8 mouse cellular contexts compared by ENCODE assay signal in the genomic region with DNA sequence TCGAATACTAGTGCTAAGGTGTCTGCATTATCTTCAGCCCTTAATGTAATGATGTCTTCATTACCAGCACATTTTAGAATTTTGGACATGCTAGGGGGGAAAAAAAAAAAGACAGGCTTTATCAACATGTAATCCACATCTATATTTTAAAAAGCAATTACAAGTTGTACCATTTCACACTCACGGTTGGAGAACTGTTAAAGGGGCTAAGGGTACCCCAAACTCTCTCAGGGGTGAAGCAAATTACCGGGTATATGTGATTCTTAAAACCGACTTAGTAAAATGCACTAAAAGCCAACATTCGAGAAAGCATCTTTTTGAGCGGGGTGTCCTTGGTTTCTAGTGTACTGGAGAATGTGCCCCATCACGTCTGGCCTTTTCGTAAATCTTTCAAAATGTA. TPM values are rescaled to one million over a fixed set of nuclear protein-coding genes. Genes with fewer than 3 reads are reported as not detected.
DNase-seq lines count a peak whose midpoint lies in the region; ATAC-seq and TF ChIP-seq lines count a peak whose summit lies in the region.

No protein-coding gene starts in this region.

- peaks cover 3% of the 10 kb centered on the region; the same call in 1 of the 2 replicates for H3K4me1 ChIP-seq in cerebellum, adult 2 months (ENCODE audit: control insufficient read depth, insufficient read depth, low read length)
- H3K4me1 ChIP-seq in neural tube, embryonic 11.5 days (ENCODE audit: control insufficient read depth, insufficient read depth, low read length) = peaks cover 3% of the 10 kb centered on the region; the same call in 1 of the 2 replicates
- peaks cover 17% of the 10 kb centered on the region for H3K4me1 ChIP-seq in liver, embryonic 11.5 days (replicated peaks; ENCODE audit: control insufficient read depth, insufficient read depth, low read length)

- no peak for ATAC-seq in neural tube, embryonic 11.5 days (ENCODE audit: insufficient read depth, low FRiP score, low TSS enrichment)
- no peak for ATAC-seq in liver, embryonic 11.5 days (replicated peaks; ENCODE audit: low FRiP score)

- peak overlapping the region; percentile 49 for H3K9ac ChIP-seq in neural tube, embryonic 11.5 days (ENCODE audit: low read length)
- peak overlapping the region; percentile 93 for H3K9ac ChIP-seq in liver, embryonic 11.5 days (ENCODE audit: low read depth, low read length)

- H3K4me2 ChIP-seq in neural tube, embryonic 11.5 days (ENCODE audit: low read depth) = peak overlapping the region; percentile 44
- peak overlapping the region; percentile 71 for H3K4me2 ChIP-seq in liver, embryonic 11.5 days

- no peaks in the 10 kb centered on the region for H3K27me3 ChIP-seq in cerebellum, adult 2 months (ENCODE audit: control insufficient read depth, insufficient read depth, low read length)
- no peaks in the 10 kb centered on the region for H3K27me3 ChIP-seq in neural tube, embryonic 11.5 days (ENCODE audit: control insufficient read depth, insufficient read depth, low read length)
- no peaks in the 10 kb centered on the region for H3K27me3 ChIP-seq in liver, embryonic 11.5 days (replicated peaks; ENCODE audit: control insufficient read depth, insufficient read depth, low read length)

- H3K9me3 ChIP-seq in neural tube, embryonic 11.5 days (ENCODE audit: control insufficient read depth, low read length) = no peaks in the 10 kb centered on the region
- H3K9me3 ChIP-seq in liver, embryonic 11.5 days (ENCODE audit: control insufficient read depth, low read length) = no peaks in the 10 kb centered on the region

- TF ChIP-seq POLR2A in cerebellum, adult 2 months (IDR thresholded peaks at IDR 0.05; ENCODE audit: borderline replicate concordance, insufficient read depth, low read length) = no peak

- H3K4me3 ChIP-seq in cerebellum, adult 2 months (replicated peaks; ENCODE audit: insufficient read depth, low read depth, low read length) = peak overlapping the region; percentile 79
- peak overlapping the region; percentile 46 for H3K4me3 ChIP-seq in neural tube, embryonic 11.5 days (ENCODE audit: low read depth, low read length)
- peak overlapping the region; percentile 81 for H3K4me3 ChIP-seq in liver, embryonic 11.5 days (ENCODE audit: low read depth, low read length)

- H3K36me3 ChIP-seq in neural tube, embryonic 11.5 days (ENCODE audit: control insufficient read depth, insufficient read depth, low read length) = no peaks in the 10 kb centered on the region
- H3K36me3 ChIP-seq in liver, embryonic 11.5 days (ENCODE audit: control insufficient read depth, insufficient read depth, low read length) = peaks cover 17% of the 10 kb centered on the region

- TF ChIP-seq CTCF in cerebellum, adult 2 months (IDR thresholded peaks at IDR 0.05; ENCODE audit: borderline replicate concordance, insufficient read depth, low read depth, low read length) = no peak

- DNase-seq in cerebellum, adult 2 months = no peak
- no peak for DNase-seq in cerebellum, postnatal 36 days
- DNase-seq in neural tube, embryonic 11.5 days (ENCODE audit: low spot score) = no peak
- DNase-seq in neural tube, embryonic 10.5 days (ENCODE audit: extremely low spot score, low spot score) = no peak
- no peak for DNase-seq in liver, embryonic 11.5 days (ENCODE audit: low spot score)
- DNase-seq in thymus, postnatal 36 days = no peak
- no peak for DNase-seq in adrenal gland, postnatal 10 days
- DNase-seq in adrenal gland, adult 18-20 months (ENCODE audit: low spot score in 2 of 2) = no peak

- WGBS in cerebellum, adult 2 months = 5% methylated on average over 8 of the region's 8 CpGs
- WGBS in neural tube, embryonic 11.5 days = 13% methylated on average over 8 of the region's 8 CpGs
- 7% methylated on average over 8 of the region's 8 CpGs for WGBS in liver, embryonic 11.5 days

- no peak overlapping the region for H3K27ac ChIP-seq in cerebellum, adult 2 months (ENCODE audit: insufficient read depth, low read length)
- H3K27ac ChIP-seq in neural tube, embryonic 11.5 days (ENCODE audit: low read depth, low read length) = no peak overlapping the region
- H3K27ac ChIP-seq in liver, embryonic 11.5 days (ENCODE audit: low read depth, low read length) = peak overlapping the region; percentile 85

RNA-seq across cellular contexts. Expression of a gene that starts 1.2 kb away (rescaled TPM):
- 69.3 and 73.1 TPM in 2 replicates for polyA plus RNA-seq in cerebellum, adult 2 months (2012; rRNA removed)
- 314 and 334 TPM in 2 replicates for polyA plus RNA-seq in neural tube, embryonic 11.5 days (2014; fragmentation: Nextera tagmentation; extraction: Ambion mirVana)
- 415 and 419 TPM in 2 replicates for polyA plus RNA-seq in liver, embryonic 11.5 days (2014; fragmentation: Nextera tagmentation; extraction: Ambion mirVana)
- 100 to 1,000 TPM; 105 to 109 TPM for total RNA-seq in adrenal gland, postnatal 10 days (2021)
- 100 to 1,000 TPM in 1 of 2 experiments, 10 to 100 TPM in 1; 80.2 to 104 TPM for total RNA-seq in adrenal gland, adult 18-20 months (2021)

RNA-seq across cellular contexts. Expression of a gene that starts 4.3 kb away (rescaled TPM):
- 81.9 and 93.6 TPM in 2 replicates for polyA plus RNA-seq in cerebellum, adult 2 months (2012; rRNA removed)
- polyA plus RNA-seq in neural tube, embryonic 11.5 days (2014; fragmentation: Nextera tagmentation; extraction: Ambion mirVana) = 58.8 and 59.0 TPM in 2 replicates
- 37.9 and 38.2 TPM in 2 replicates for polyA plus RNA-seq in liver, embryonic 11.5 days (2014; fragmentation: Nextera tagmentation; extraction: Ambion mirVana)
- total RNA-seq in adrenal gland, postnatal 10 days (2021) = 10 to 100 TPM; 29.1 to 31.3 TPM
- 10 to 100 TPM; 36.5 to 43.7 TPM for total RNA-seq in adrenal gland, adult 18-20 months (2021)

RNA-seq across cellular contexts. Expression of a gene that starts 11.0 kb away (rescaled TPM):
- polyA plus RNA-seq in cerebellum, adult 2 months (2012; rRNA removed) = 152 and 155 TPM in 2 replicates
- 35.8 and 37.6 TPM in 2 replicates for polyA plus RNA-seq in neural tube, embryonic 11.5 days (2014; fragmentation: Nextera tagmentation; extraction: Ambion mirVana)
- polyA plus RNA-seq in liver, embryonic 11.5 days (2014; fragmentation: Nextera tagmentation; extraction: Ambion mirVana) = 12.9 and 19.0 TPM in 2 replicates
- total RNA-seq in adrenal gland, postnatal 10 days (2021) = 10 to 100 TPM; 52.2 to 54.9 TPM
- total RNA-seq in adrenal gland, adult 18-20 months (2021) = 10 to 100 TPM; 74.6 to 75.3 TPM
